Mouse (Mus musculus) embryonic facial prominence, embryonic 14.5 days (tissue): ENCODE results near the gene Pigu. TPM values are rescaled to one million over a fixed set of nuclear protein-coding genes. Genes with fewer than 3 reads are reported as not detected.

Experiments
- ATAC-seq: fragments of 200-750 bp; cut with Nextera tagmentation; 2 replicates; pipeline ENCODE4 v1.8.0; 2017; ENCODE audit warnings: low read depth, moderate number of reproducible peaks, moderate TSS enrichment
- DNase-seq: peaks from one replicate; pipeline ENCODE4 v3.0.0-alpha.2; 2015; ENCODE audit warnings: low spot score
- H3K27ac ChIP-seq: fragments of 300-500 bp; sonication (generic); replicated peaks from 2 replicates; pipeline ENCODE4 v1.5.1; 2014; ENCODE audit warnings: low read depth, mild to moderate bottlenecking, low read length, moderate library complexity
- H3K27me3 ChIP-seq: fragments of 300-500 bp; sonication (generic); replicated peaks from 2 replicates; pipeline ENCODE4 v1.6.1; 2014; ENCODE audit warnings: low read length; ENCODE audit not compliant: control insufficient read depth, insufficient read depth
- H3K36me3 ChIP-seq: fragments of 300-500 bp; sonication (generic); 2 replicates; pipeline ENCODE4 v1.6.1; 2014; ENCODE audit warnings: low read length, mixed read lengths; ENCODE audit not compliant: control insufficient read depth, insufficient read depth
- H3K4me1 ChIP-seq: fragments of 300-500 bp; sonication (generic); 2 replicates; pipeline ENCODE4 v1.6.1; 2014; ENCODE audit warnings: antibody characterized with exemption, low read length; ENCODE audit not compliant: control insufficient read depth, insufficient read depth
- H3K4me2 ChIP-seq: fragments of 300-500 bp; sonication (generic); 2 replicates; pipeline ENCODE4 v1.6.1; 2014; ENCODE audit warnings: low read depth, mild to moderate bottlenecking, low read length, moderate library complexity, mixed read lengths
- H3K4me3 ChIP-seq: fragments of 300-500 bp; sonication (generic); 2 replicates; pipeline ENCODE4 v1.5.1; 2014; ENCODE audit warnings: low read depth, mild to moderate bottlenecking, low read length
- H3K9ac ChIP-seq: fragments of 300-500 bp; sonication (generic); 2 replicates; pipeline ENCODE4 v1.6.1; 2014; ENCODE audit warnings: low read depth, mild to moderate bottlenecking, low read length, moderate library complexity, mixed read lengths
- H3K9me3 ChIP-seq: fragments of 300-500 bp; sonication (generic); 2 replicates; pipeline ENCODE4 v1.6.1; 2016; ENCODE audit warnings: low read length; ENCODE audit not compliant: control insufficient read depth
- WGBS: fragments of 180-500 bp; shearing (Covaris S2); extraction: QIAGEN DNeasy Blood & Tissue Kit; methylation state at CpG from one replicate; pipeline ENCODE4 v1.1.7; 2014; 5-methylcytosine and 5-hydroxymethylcytosine counted together
- polyA plus RNA-seq: library from polyadenylated mRNA; unstranded; fragments of >200 nt; fragmentation: Nextera tagmentation; extraction: Ambion mirVana; gene quantifications from 2 replicates; pipeline ENCODE4 v1.2.1, GENCODE M21; 2014

The Pigu gene
- polyA plus RNA-seq, 1 experiment from 2014 or later: 43.7 TPM

DNA sequence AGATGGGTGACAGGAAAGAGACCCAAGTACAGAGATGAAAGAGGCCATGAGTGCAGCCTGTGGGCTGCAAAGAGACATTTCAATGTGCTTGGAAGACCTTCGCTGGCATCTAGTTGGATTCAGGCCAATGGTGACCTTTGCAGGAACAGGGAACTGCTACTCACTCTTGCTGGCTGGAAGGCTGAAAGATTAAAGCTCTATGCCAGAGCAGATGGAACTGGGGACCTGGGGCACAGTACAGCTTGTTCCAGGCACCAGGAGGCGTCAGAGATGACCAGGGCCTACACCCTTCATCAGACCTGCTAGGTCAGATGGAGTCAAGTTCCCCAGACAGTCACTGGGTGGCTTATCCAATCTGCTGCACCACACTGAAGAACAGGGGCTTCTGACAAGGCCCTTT is 63.8 kb downstream of the Pigu start:
- DNase-seq (no peak), ATAC-seq (no peak)
- H3K4me2 ChIP-seq: no peak overlapping the region
- no peaks in the 10 kb centered on the region for H3K4me1 ChIP-seq
- H3K9me3 ChIP-seq: no peaks in the 10 kb centered on the region
- H3K4me3 ChIP-seq: no peak overlapping the region
- H3K9ac ChIP-seq: no peak overlapping the region
- H3K36me3 ChIP-seq: peaks cover 69% of the 10 kb centered on the region
- H3K27me3 ChIP-seq: no peaks in the 10 kb centered on the region
- no peak overlapping the region for H3K27ac ChIP-seq
- WGBS: 87% methylated on average over 2 of the region's 2 CpGs

DNA sequence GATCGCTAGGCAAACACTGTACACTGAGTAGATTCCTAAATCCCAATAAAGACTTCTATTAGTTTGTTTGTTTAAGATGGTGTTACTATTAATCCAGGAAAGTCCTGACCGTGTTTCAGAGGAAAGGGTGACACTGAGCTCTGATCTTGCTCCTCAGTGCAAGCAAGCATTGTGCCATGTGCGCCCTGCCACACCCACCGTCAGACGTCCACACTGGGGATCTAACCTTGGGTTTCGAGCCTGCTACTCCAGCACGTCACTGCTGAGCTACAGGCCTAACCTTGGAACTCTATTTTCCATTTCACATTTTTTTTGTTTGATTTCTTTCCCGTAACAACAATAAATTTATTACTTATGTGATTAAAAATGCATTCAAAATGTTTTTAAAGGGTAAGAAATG is 67.2 kb downstream of the Pigu start:
- H3K9me3 ChIP-seq: no peaks in the 10 kb centered on the region
- H3K4me1 ChIP-seq: no peaks in the 10 kb centered on the region
- H3K27ac ChIP-seq: no peak overlapping the region
- no peak for ATAC-seq
- no peaks in the 10 kb centered on the region for H3K27me3 ChIP-seq
- H3K9ac ChIP-seq: no peak overlapping the region
- 89% methylated on average over 8 of the region's 8 CpGs for WGBS
- H3K4me2 ChIP-seq: no peak overlapping the region
- H3K36me3 ChIP-seq: peaks cover 43% of the 10 kb centered on the region
- no peak for DNase-seq
- no peak overlapping the region for H3K4me3 ChIP-seq

DNA sequence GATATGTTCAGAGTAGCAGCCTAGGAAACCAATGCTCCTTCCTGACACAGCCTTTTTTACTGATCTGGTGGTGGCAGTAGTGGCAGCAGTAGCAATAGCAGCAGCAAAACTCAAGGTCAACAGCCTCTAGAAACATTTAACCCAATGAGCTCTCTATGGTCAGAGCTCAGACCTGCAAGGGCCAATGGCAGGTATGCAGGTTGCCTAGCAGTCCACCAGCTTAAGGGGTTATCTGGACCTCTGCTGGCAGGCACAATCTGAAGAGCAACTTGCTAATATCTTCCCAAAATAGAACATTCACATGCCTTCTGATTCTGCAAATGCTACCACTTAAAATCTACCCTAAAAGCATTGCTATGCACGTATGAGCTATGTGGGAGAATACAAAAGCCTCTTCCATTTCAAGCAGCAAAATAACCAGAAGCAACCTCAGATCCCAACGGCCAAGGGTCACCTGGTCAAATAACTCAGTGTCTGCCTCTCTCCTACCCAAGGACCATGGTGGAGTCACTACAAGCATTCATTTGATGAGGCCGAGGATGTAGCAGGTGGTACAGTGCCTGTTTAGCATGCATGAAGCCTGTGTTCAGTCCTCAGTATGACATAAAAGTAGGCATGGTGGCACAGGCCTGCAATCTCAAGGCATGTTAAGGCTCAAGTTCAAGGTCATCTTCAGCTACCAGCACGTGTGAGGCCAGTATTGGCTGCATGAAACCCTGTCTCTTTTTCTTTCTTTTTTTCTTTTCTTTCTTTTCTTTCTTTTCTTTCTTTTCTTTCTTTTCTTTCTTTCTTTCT is 69.6 kb downstream of the Pigu start:
- no peak for ATAC-seq

DNA sequence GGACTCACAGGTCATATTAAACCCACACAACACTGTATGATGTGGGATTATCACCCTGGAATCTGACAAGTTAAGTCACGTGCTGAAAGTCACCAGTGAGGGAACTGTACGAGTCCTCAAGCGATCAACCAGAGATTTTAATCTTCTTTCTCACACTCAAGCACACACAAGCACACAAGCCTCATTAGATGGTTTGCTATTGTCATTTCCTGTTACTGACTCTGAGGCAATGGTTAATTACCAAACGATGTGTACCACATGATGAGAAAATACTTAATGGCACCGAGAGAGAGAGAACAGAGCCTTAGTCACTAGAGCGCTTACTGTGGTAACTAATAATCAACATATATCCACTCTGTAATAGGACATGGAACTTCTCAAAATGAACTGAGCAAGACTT is 71.5 kb downstream of the Pigu start:
- no peak for ATAC-seq

More for the DNA sequence above, 69.6 kb downstream of the Pigu start:
- no peaks in the 10 kb centered on the region for H3K9me3 ChIP-seq
- no peak overlapping the region for H3K4me2 ChIP-seq
- no peaks in the 10 kb centered on the region for H3K4me1 ChIP-seq
- no peak overlapping the region for H3K27ac ChIP-seq
- WGBS: 84% methylated on average over 4 of the region's 4 CpGs
- no peak overlapping the region for H3K4me3 ChIP-seq
- DNase-seq: no peak
- peaks cover 40% of the 10 kb centered on the region for H3K36me3 ChIP-seq
- H3K9ac ChIP-seq: no peak overlapping the region
- no peaks in the 10 kb centered on the region for H3K27me3 ChIP-seq

DNA sequence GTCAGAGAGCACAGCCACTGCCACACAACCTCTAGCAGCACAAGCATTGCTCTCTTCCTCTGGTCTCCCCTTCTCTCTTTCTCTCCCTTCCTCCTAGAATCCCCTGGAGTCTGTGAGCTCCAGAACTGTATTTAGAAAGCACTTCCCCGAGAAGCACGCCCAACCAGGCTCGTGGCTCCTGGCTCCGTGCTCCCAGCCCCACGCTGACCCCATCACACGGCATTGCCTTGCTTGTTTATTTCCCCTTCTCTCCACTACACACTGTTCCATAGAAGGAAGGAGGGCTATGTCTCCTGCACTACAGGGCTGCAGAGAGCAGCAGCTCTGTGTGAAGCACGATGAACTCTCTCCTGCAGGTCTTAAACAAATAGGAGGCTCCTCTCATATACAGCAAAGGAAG is 72.6 kb downstream of the Pigu start:
- no peak overlapping the region for H3K27ac ChIP-seq
- DNase-seq (no peak), ATAC-seq (no peak)
- 75% methylated on average over 7 of the region's 7 CpGs for WGBS
- H3K9me3 ChIP-seq: no peaks in the 10 kb centered on the region
- no peak overlapping the region for H3K4me2 ChIP-seq
- no peak overlapping the region for H3K9ac ChIP-seq
- no peaks in the 10 kb centered on the region for H3K4me1 ChIP-seq
- H3K36me3 ChIP-seq: peaks cover 16% of the 10 kb centered on the region
- no peak overlapping the region for H3K4me3 ChIP-seq
- H3K27me3 ChIP-seq: no peaks in the 10 kb centered on the region

More for the DNA sequence above, 71.5 kb downstream of the Pigu start:
- Histone ChIP-seq H3K27me3 (no peaks in the 10 kb centered on the region), H3K4me3 (no peak overlapping the region), H3K4me2 (no peak overlapping the region), H3K9me3 (no peaks in the 10 kb centered on the region), H3K36me3 (peaks cover 26% of the 10 kb centered on the region), H3K27ac (no peak overlapping the region), H3K4me1 (no peaks in the 10 kb centered on the region), H3K9ac (no peak overlapping the region)
- DNase-seq: no peak
- 79% methylated on average over 6 of the region's 6 CpGs for WGBS

DNA sequence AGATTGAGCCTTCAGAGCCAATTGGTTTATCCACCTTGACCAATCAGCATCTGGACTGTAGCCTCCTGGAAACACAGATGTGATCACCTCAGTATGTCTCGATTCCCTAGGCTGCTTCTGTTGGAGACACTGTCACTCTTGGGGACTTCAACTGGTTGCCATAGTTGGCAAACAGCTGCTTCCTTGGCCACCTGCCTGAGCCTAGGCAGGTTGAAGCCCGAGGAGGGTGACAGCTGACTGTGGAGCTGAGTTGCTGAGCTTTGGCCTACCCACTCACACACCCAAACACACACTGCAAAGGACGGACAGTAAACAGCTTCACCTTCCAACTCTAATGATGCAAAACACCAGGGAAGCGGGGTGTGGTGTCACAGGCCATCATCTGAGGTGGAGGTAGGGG is 73.4 kb downstream of the Pigu start:
- WGBS: 84% methylated on average over 4 of the region's 4 CpGs
- DNase-seq (no peak), ATAC-seq (no peak)
- no peak overlapping the region for H3K27ac ChIP-seq
- H3K27me3 ChIP-seq: no peaks in the 10 kb centered on the region
- no peak overlapping the region for H3K9ac ChIP-seq
- no peaks in the 10 kb centered on the region for H3K4me1 ChIP-seq
- H3K9me3 ChIP-seq: no peaks in the 10 kb centered on the region
- H3K36me3 ChIP-seq: peaks cover 14% of the 10 kb centered on the region
- H3K4me3 ChIP-seq: no peak overlapping the region
- H3K4me2 ChIP-seq: no peak overlapping the region

DNA sequence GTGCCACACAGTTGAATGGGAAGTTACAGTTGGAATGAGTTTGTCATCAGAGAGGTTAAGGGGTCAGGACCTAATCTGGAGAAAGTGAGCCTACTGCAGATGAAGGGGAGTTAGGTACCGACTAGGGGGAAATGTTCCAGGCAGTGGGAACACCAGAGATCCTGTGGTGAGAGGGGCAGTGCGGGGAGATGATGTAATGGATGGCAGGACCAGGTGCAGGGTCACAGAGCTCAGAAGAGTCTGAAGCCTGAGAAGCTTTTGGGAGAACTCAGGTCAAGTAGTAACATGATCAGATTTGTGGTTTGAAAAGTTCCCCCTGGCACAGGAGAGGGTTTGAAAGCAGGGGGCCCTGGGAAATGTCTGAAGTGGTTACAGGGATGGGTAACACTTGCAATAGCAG is 77.1 kb downstream of the Pigu start:
- Histone ChIP-seq H3K4me2 (no peak overlapping the region), H3K4me1 (peaks cover 13% of the 10 kb centered on the region), H3K27me3 (no peaks in the 10 kb centered on the region), H3K9ac (no peak overlapping the region), H3K27ac (no peak overlapping the region), H3K4me3 (no peak overlapping the region), H3K36me3 (peaks cover 14% of the 10 kb centered on the region), H3K9me3 (no peaks in the 10 kb centered on the region)
- DNase-seq (no peak), ATAC-seq (no peak)
- WGBS: 54% methylated on average over 2 of the region's 2 CpGs

DNA sequence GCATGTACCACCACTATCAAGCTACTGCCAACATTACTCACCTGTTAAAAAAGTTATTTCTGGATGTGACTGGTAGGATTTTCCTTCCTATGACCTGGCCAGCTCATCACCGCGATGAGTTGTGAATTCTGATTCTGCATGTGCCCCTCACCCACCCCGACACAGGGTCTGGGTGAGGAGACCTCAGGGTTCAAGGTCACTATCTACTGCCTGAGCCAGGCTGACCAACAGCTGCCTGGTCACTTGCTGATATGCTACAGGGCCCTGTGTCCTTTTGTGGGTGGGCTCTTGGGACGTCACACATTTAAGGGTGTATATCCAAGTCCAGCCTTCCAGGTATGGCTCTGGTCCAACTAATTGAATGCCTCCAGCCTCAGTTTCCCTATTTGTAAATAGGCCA is 78.1 kb downstream of the Pigu start:
- no peak overlapping the region for H3K9ac ChIP-seq
- H3K27me3 ChIP-seq: no peaks in the 10 kb centered on the region
- no peaks in the 10 kb centered on the region for H3K9me3 ChIP-seq
- peaks cover 14% of the 10 kb centered on the region for H3K36me3 ChIP-seq
- ATAC-seq: no peak
- no peak for DNase-seq
- H3K27ac ChIP-seq: no peak overlapping the region
- no peak overlapping the region for H3K4me2 ChIP-seq
- no peak overlapping the region for H3K4me3 ChIP-seq
- H3K4me1 ChIP-seq: peaks cover 13% of the 10 kb centered on the region
- WGBS: 89% methylated on average over 4 of the region's 4 CpGs

DNA sequence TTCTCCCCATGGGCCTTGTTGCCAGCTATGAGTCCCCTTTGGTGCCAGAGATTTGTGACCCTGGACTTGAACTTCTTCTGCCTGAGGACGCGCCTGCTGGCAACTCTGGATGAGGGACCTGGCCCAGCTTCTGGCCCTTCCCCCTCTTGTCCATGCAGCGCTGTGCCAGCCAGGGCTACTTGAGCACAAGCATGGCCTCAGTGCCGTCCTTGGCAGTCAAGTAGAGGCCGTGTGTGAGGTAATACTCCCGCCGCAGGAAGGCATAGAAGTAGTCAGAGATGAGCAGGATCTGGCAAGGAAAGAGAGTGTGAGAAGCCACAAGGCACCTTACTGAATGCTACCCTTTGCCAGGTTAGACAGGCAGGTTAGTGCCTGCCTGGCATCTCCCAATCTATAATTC is 78.9 kb downstream of the Pigu start:
- peaks cover 13% of the 10 kb centered on the region for H3K4me1 ChIP-seq
- H3K9me3 ChIP-seq: no peaks in the 10 kb centered on the region
- no peak overlapping the region for H3K9ac ChIP-seq
- H3K27ac ChIP-seq: no peak overlapping the region
- 87% methylated on average over 7 of the region's 7 CpGs for WGBS
- DNase-seq (no peak), ATAC-seq (no peak)
- H3K4me3 ChIP-seq: no peak overlapping the region
- H3K36me3 ChIP-seq: peaks cover 7% of the 10 kb centered on the region
- H3K27me3 ChIP-seq: no peaks in the 10 kb centered on the region
- no peak overlapping the region for H3K4me2 ChIP-seq
